ENCODE assay signal across 27 mouse cellular contexts in the genomic region with DNA sequence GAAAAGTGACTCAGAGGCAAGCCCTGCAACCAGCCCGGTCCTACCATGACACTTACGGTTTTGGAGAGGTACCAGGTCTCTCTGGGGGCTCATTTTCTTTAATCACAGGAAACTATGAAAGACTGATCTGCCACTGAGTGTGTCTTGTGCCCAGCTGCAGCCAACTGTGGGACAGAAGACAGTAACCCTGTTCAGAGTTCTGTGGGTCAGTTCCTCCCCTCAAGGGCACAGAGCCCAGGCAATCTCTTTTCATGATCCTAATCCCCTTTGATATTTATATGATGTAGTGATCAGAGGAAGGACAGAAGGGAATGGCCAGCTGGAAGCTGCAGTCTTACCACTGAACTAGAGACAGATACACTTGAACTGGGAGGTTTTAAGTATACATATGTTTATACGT.
DNase-seq lines count a peak whose midpoint lies in the region; ATAC-seq lines count a peak whose summit lies in the region.
"Had no signal": no experiment of that assay in that cellular context is flagged by ENCODE, and none has a peak within 500 bp of the region (broad histone marks: within the 10 kb centered on the region; RNA-seq: fewer than 3 reads in every experiment).

No protein-coding gene starts in this region.

- DNase-seq in adrenal gland, postnatal 14 days, result peak; percentile 62
- no peak for DNase-seq in adrenal gland, adult 18-20 months (ENCODE audit: low spot score in 2 of 2)
- DNase-seq in midbrain, embryonic 11.5 days (ENCODE audit: low spot score, missing footprints), result peak; percentile 62
- no peak for DNase-seq in gastrocnemius, adult 18-20 months (ENCODE audit: low spot score)
- DNase-seq: adrenal gland, adult 8-10 months; cerebellum, adult 11 months; cerebellum, adult 2 months; cerebellum, adult 9-11 months; cerebellum, postnatal 25 days; gastrocnemius, adult 2 months; gastrocnemius, postnatal 14 days; heart, adult 18-20 months; heart, postnatal 10 days; heart, postnatal 4 days; kidney, adult 2 months had no signal

- no peak overlapping the region for H3K9ac ChIP-seq in midbrain, embryonic 11.5 days (ENCODE audit: low read length)
- no peak overlapping the region for H3K9ac ChIP-seq in midbrain, embryonic 15.5 days
- H3K9ac ChIP-seq: embryonic facial prominence, embryonic 12.5 days; embryonic facial prominence, embryonic 15.5 days; forebrain, embryonic 13.5 days; heart, embryonic 12.5 days; heart, embryonic 15.5 days; hindbrain, embryonic 15.5 days had no signal

- ATAC-seq in midbrain, embryonic 11.5 days (ENCODE audit: low FRiP score), result no peak
- no peak for ATAC-seq in midbrain, embryonic 15.5 days (replicated peaks)
- ATAC-seq: activated CD4-positive, CD25-positive, alpha-beta regulatory T cell, adult 4 months; CD4-positive, CD25-positive, alpha-beta regulatory T cell, adult 4 months; forebrain, embryonic 13.5 days; forebrain, embryonic 16.5 days; intestine, postnatal 0 days had no signal

- peaks cover 4% of the 10 kb centered on the region; the same call in 1 of the 2 replicates for H3K27me3 ChIP-seq in midbrain, embryonic 11.5 days (ENCODE audit: control insufficient read depth, insufficient read depth, low read length)
- H3K27me3 ChIP-seq in midbrain, embryonic 15.5 days (replicated peaks), result no peaks in the 10 kb centered on the region
- H3K27me3 ChIP-seq: embryonic facial prominence, embryonic 12.5 days; embryonic facial prominence, embryonic 15.5 days; hindbrain, embryonic 15.5 days had no signal

- no peak overlapping the region for H3K4me2 ChIP-seq in midbrain, embryonic 11.5 days
- no peak overlapping the region for H3K4me2 ChIP-seq in midbrain, embryonic 15.5 days
- H3K4me2 ChIP-seq: embryonic facial prominence, embryonic 12.5 days; embryonic facial prominence, embryonic 15.5 days; forebrain, embryonic 13.5 days; heart, embryonic 12.5 days; heart, embryonic 15.5 days; hindbrain, embryonic 15.5 days had no signal

- no peaks in the 10 kb centered on the region for H3K36me3 ChIP-seq in midbrain, embryonic 11.5 days (ENCODE audit: control insufficient read depth, insufficient read depth, low read length)
- H3K36me3 ChIP-seq in midbrain, embryonic 15.5 days (replicated peaks), result no peaks in the 10 kb centered on the region
- H3K36me3 ChIP-seq: embryonic facial prominence, embryonic 12.5 days; embryonic facial prominence, embryonic 15.5 days; heart, embryonic 12.5 days; heart, embryonic 15.5 days; hindbrain, embryonic 15.5 days had no signal

- no peak overlapping the region for H3K27ac ChIP-seq in midbrain, embryonic 11.5 days (ENCODE audit: low read depth, low read length)
- H3K27ac ChIP-seq in midbrain, embryonic 15.5 days, result no peak overlapping the region
- peak overlapping the region; percentile 98 for H3K27ac ChIP-seq in brown adipose tissue, adult 24 weeks (replicated peaks; ENCODE audit: low read depth, low read length)
- H3K27ac ChIP-seq: forebrain, embryonic 13.5 days; heart, embryonic 15.5 days; hindbrain, embryonic 15.5 days had no signal

- H3K4me1 ChIP-seq in midbrain, embryonic 11.5 days (ENCODE audit: control insufficient read depth, insufficient read depth, low read length), result no peaks in the 10 kb centered on the region; the same call in 1 of the 2 replicates
- peaks cover 8% of the 10 kb centered on the region for H3K4me1 ChIP-seq in midbrain, embryonic 15.5 days
- H3K4me1 ChIP-seq in brown adipose tissue, adult 24 weeks (ENCODE audit: control insufficient read depth, insufficient read depth, insufficient read length, low read length), result peaks cover 25% of the 10 kb centered on the region

- WGBS in midbrain, embryonic 11.5 days, result 83% methylated on average over 3 of the region's 3 CpGs
- WGBS in midbrain, embryonic 15.5 days, result 82% methylated on average over 3 of the region's 3 CpGs

- H3K4me3 ChIP-seq in midbrain, embryonic 11.5 days (ENCODE audit: low read depth, low read length), result no peak overlapping the region
- no peak overlapping the region for H3K4me3 ChIP-seq in midbrain, embryonic 15.5 days
- H3K4me3 ChIP-seq in brown adipose tissue, adult 24 weeks (ENCODE audit: insufficient read depth, low read depth, low read length), result no peak overlapping the region
- H3K4me3 ChIP-seq: embryonic facial prominence, embryonic 12.5 days; embryonic facial prominence, embryonic 15.5 days; forebrain, embryonic 13.5 days; gastrocnemius, adult 2 months; heart, embryonic 12.5 days; heart, embryonic 15.5 days; hindbrain, embryonic 15.5 days had no signal

- H3K9me3 ChIP-seq in midbrain, embryonic 11.5 days (ENCODE audit: control insufficient read depth, low read length), result no peaks in the 10 kb centered on the region
- H3K9me3 ChIP-seq in midbrain, embryonic 15.5 days, result no peaks in the 10 kb centered on the region
- H3K9me3 ChIP-seq: embryonic facial prominence, embryonic 12.5 days; embryonic facial prominence, embryonic 15.5 days; forebrain, embryonic 13.5 days; heart, embryonic 12.5 days; heart, embryonic 15.5 days; hindbrain, embryonic 15.5 days had no signal

Comparison
In these comparisons a context has a peak if more than half of its experiments do, and no peak if none do; other contexts are left out.
1. DNase-seq: peak in adrenal gland, postnatal 14 days (single experiment) and midbrain, embryonic 11.5 days (single experiment); none in adrenal gland, adult 18-20 months (0 of 2) and gastrocnemius, adult 18-20 months (single experiment).